Mouse (Mus musculus) spleen, adult 10 weeks (tissue): ENCODE data around the gene Timm8a1. TPM values are rescaled to one million over a fixed set of nuclear protein-coding genes. Genes with fewer than 3 reads are reported as not detected.

ENCODE experiments used
- polyA plus RNA-seq: library from polyadenylated mRNA; stranded (reverse); fragments of 350-450 nt; fragmentation: Illumina TruSeq; extraction: RNeasy Lipid Tissue Mini Kit (QIAGEN cat#74804); gene quantifications from one replicate; pipeline ENCODE4 v1.2.3, GENCODE M21; 2015; ENCODE audit warnings: low replicate concordance; ENCODE audit not compliant: insufficient read depth

The Timm8a1 gene
- polyA plus RNA-seq: 31.7 TPM

DNA sequence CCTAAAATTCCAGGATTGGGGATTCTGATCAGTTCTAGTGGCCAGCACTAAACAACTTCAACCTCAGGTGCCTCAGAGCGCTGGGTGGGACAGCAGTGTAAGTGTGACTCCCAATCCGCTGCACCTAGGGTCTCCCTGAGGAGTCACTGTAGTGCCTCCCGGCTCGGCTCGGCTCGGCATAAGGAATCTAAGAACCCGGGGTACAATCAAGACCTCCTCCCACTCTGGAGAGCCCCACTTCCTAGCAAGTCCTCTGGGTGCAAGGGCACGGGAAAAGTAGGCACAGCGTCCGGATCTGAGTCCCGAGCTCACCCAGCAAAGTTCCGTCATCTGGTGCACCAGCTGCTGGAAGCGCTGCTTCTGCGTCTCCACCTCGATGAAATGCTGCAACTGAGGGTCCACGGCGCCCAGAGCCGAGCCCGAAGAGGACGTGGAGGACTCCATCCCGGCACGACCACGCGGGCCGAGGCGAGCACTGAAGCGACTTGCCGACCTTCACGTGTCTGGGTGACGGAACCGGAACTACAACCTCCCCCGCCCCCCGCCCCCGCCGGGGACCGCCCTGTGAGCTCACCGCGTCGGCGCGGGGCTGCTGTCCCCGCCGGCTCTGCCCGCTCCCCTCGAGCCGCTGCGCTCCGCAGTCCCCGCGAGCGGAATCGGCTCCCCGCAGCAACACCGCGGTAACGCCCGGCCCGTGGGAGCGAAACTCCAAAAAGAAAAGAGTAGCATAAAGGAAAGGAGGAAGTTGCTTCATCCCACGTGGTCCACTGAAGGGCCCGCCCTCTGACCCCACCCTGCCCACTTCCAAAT, at the start of gene Timm8a1:
Gene Timm8a1, minus strand, starts transcription at position 721 of the 810 bp plus-strand sequence.

GRCm38 (mm10) chrX:134585103-134586002, 43.7 kb upstream of the Timm8a1 start, which contains the start of gene Rpl36a:
Rpl36a (plus strand) TSS chrX:134585654.

GRCm38 (mm10) chrX:134582888-134583669, 41.4 kb upstream of the Timm8a1 start, which contains the start of gene Btk:
Btk (minus strand) TSS chrX:134583570.

Other genes starting within 250 kb of the Timm8a1 start
- 24.5 TPM for gene Tmem35a, start 246.6 kb downstream of the Timm8a1 start, polyA plus RNA-seq
- gene Cenpi, start 233.8 kb downstream of the Timm8a1 start, polyA plus RNA-seq: 5.6 TPM
- 0.22 TPM for gene Drp2, start 137.3 kb downstream of the Timm8a1 start, polyA plus RNA-seq
- not detected for gene Taf7l, start 65.4 kb downstream of the Timm8a1 start, polyA plus RNA-seq
- 160 TPM for gene Btk, start 41.7 kb upstream of the Timm8a1 start, polyA plus RNA-seq
- 2,281 TPM for gene Rpl36a, start 43.8 kb upstream of the Timm8a1 start, polyA plus RNA-seq
- 4.7 TPM for gene Gla, start 59.3 kb upstream of the Timm8a1 start, polyA plus RNA-seq
- gene Hnrnph2, start 59.3 kb upstream of the Timm8a1 start, polyA plus RNA-seq: 167 TPM
- 3.2 TPM for gene Armcx4, start 144.7 kb upstream of the Timm8a1 start, polyA plus RNA-seq
- gene Armcx1, start 176.1 kb upstream of the Timm8a1 start, polyA plus RNA-seq: 10.3 TPM
- 4.7 TPM for gene Armcx6, start 209.6 kb upstream of the Timm8a1 start, polyA plus RNA-seq
- gene Armcx3, start 214.7 kb upstream of the Timm8a1 start, polyA plus RNA-seq: 29.5 TPM